In genomic region chr2:112493539-112494260, GRCm38 (mm10) we compare ENCODE assay signal across 8 mouse cellular contexts. TPM values are rescaled to one million over a fixed set of nuclear protein-coding genes. Genes with fewer than 3 reads are reported as not detected.
DNase-seq lines count a peak whose midpoint lies in the region; ATAC-seq and TF ChIP-seq lines count a peak whose summit lies in the region.

No protein-coding gene starts in this region.

- TF ChIP-seq CTCF in testis, adult 2 months (IDR thresholded peaks at IDR 0.05; ENCODE audit: control insufficient read depth, insufficient read depth, insufficient replicate concordance, low read depth, low read length) = no peak

- H3K4me2 ChIP-seq in limb, embryonic 12.5 days = peak overlapping the region; percentile 66
- H3K4me2 ChIP-seq in stomach, embryonic 15.5 days = peak overlapping the region; percentile 68

- H3K4me3 ChIP-seq in testis, adult 2 months (ENCODE audit: control insufficient read depth, low read depth, low read length) = peak overlapping the region; percentile 92
- peak overlapping the region; percentile 78 for H3K4me3 ChIP-seq in limb, embryonic 12.5 days (replicated peaks)
- peak overlapping the region; percentile 79 for H3K4me3 ChIP-seq in stomach, embryonic 15.5 days (replicated peaks)

- no peaks in the 10 kb centered on the region for H3K27me3 ChIP-seq in testis, adult 2 months (ENCODE audit: control insufficient read depth, insufficient read depth, low read length)
- no peaks in the 10 kb centered on the region for H3K27me3 ChIP-seq in limb, embryonic 12.5 days
- H3K27me3 ChIP-seq in stomach, embryonic 15.5 days (replicated peaks) = no peaks in the 10 kb centered on the region

- H3K36me3 ChIP-seq in testis, adult 2 months (ENCODE audit: control insufficient read depth, insufficient read depth, low read length) = no peaks in the 10 kb centered on the region
- no peaks in the 10 kb centered on the region for H3K36me3 ChIP-seq in limb, embryonic 12.5 days
- no peaks in the 10 kb centered on the region for H3K36me3 ChIP-seq in stomach, embryonic 15.5 days

- no peak for TF ChIP-seq POLR2A in testis, adult 2 months (IDR thresholded peaks at IDR 0.05; ENCODE audit: control insufficient read depth, low read depth, low read length)

- H3K27ac ChIP-seq in testis, adult 2 months (ENCODE audit: control insufficient read depth, insufficient read depth, low read depth, low read length) = peak overlapping the region; percentile 87
- H3K27ac ChIP-seq in limb, embryonic 12.5 days = peak overlapping the region; percentile 99
- H3K27ac ChIP-seq in stomach, embryonic 15.5 days = peak overlapping the region; percentile 99

- WGBS in limb, embryonic 12.5 days = 40% methylated on average over 11 of the region's 11 CpGs
- WGBS in stomach, embryonic 15.5 days = 35% methylated on average over 11 of the region's 11 CpGs

- peak overlapping the region; percentile 98 for H3K9ac ChIP-seq in limb, embryonic 12.5 days (replicated peaks)
- peak overlapping the region; percentile 91; the same call in 1 of the 2 replicates for H3K9ac ChIP-seq in stomach, embryonic 15.5 days

- no peaks in the 10 kb centered on the region for H3K9me3 ChIP-seq in limb, embryonic 12.5 days
- H3K9me3 ChIP-seq in stomach, embryonic 15.5 days = no peaks in the 10 kb centered on the region

- DNase-seq in cerebellum, postnatal 25 days = no peak
- DNase-seq in testis, postnatal 10 days (ENCODE audit: low spot score) = no peak
- DNase-seq in urinary bladder, postnatal 4 days (ENCODE audit: low spot score in 2 of 2) = no peak
- no peak for DNase-seq in right cerebral cortex, postnatal 10 days (ENCODE audit: low spot score in 2 of 2)

- ATAC-seq in cerebellum, adult (ENCODE audit: insufficient number of reproducible peaks, low FRiP score, low TSS enrichment) = 0 out of 2 replicates have a peak, but pooled peaks have one; percentile 13
- ATAC-seq in limb, embryonic 12.5 days (ENCODE audit: insufficient number of reproducible peaks, insufficient read depth, low FRiP score, low TSS enrichment, low read depth) = peak; percentile 73; the same call in 1 of the 2 replicates
- ATAC-seq in stomach, embryonic 15.5 days (ENCODE audit: insufficient read depth, low FRiP score, low read depth) = no peak

- no peaks in the 10 kb centered on the region; the same call in none of the 2 replicates for H3K4me1 ChIP-seq in testis, adult 2 months (ENCODE audit: control insufficient read depth, insufficient read depth, low read length)
- H3K4me1 ChIP-seq in limb, embryonic 12.5 days (replicated peaks) = peaks cover 9% of the 10 kb centered on the region; the same call in 1 of the 2 replicates
- no peaks in the 10 kb centered on the region for H3K4me1 ChIP-seq in stomach, embryonic 15.5 days

RNA-seq across cellular contexts. Expression of gene Aven, which starts 0.9 kb away (rescaled TPM):
- polyA plus RNA-seq in testis, adult 2 months (2012; rRNA removed) = 145 and 155 TPM in 2 replicates
- 10.1 and 11.8 TPM in 2 replicates for polyA plus RNA-seq in limb, embryonic 12.5 days (2016; fragmentation: Nextera tagmentation; extraction: Ambion mirVana)
- 8.0 and 8.1 TPM in 2 replicates for polyA plus RNA-seq in stomach, embryonic 15.5 days (2015; fragmentation: Nextera tagmentation; extraction: Ambion mirVana)

RNA-seq across cellular contexts. Expression of gene Chrm5, which starts 13.1 kb away (rescaled TPM):
- polyA plus RNA-seq in testis, adult 2 months (2012; rRNA removed) = 0.18 TPM in 1 of 2 replicates, not detected in the other
- polyA plus RNA-seq in limb, embryonic 12.5 days (2016; fragmentation: Nextera tagmentation; extraction: Ambion mirVana) = not detected in 2 replicates
- polyA plus RNA-seq in stomach, embryonic 15.5 days (2015; fragmentation: Nextera tagmentation; extraction: Ambion mirVana) = not detected in 2 replicates

RNA-seq across cellular contexts. Expression of gene Emc7, which starts 38.9 kb away (rescaled TPM):
- polyA plus RNA-seq in testis, adult 2 months (2012; rRNA removed) = 8.2 and 10.6 TPM in 2 replicates
- polyA plus RNA-seq in limb, embryonic 12.5 days (2016; fragmentation: Nextera tagmentation; extraction: Ambion mirVana) = 11.2 and 12.1 TPM in 2 replicates
- polyA plus RNA-seq in stomach, embryonic 15.5 days (2015; fragmentation: Nextera tagmentation; extraction: Ambion mirVana) = 21.5 and 22.2 TPM in 2 replicates

Comparison
In these comparisons a context has a peak if more than half of its experiments do, and no peak if none do; other contexts are left out.
1. RNA of gene Aven, which starts 0.9 kb away (polyA plus RNA-seq): 145 to 155 TPM in testis, adult 2 months; 10.1 to 11.8 TPM in limb, embryonic 12.5 days and 8.0 to 8.1 TPM in stomach, embryonic 15.5 days; every median in the first group is over 10 times any median in the second.
2. Peak in every context shown above with its lines, with median percentiles within 50 percentile points of each other: H3K27ac ChIP-seq and H3K4me3 ChIP-seq.